Mouse (Mus musculus): ENCODE measurements around the gene Zfp143.
"Not testable (repeated sequence)": the region's sequence is repeated elsewhere in the genome, so short reads cannot be mapped to it uniquely, and the experiment has no call there.

DNA sequence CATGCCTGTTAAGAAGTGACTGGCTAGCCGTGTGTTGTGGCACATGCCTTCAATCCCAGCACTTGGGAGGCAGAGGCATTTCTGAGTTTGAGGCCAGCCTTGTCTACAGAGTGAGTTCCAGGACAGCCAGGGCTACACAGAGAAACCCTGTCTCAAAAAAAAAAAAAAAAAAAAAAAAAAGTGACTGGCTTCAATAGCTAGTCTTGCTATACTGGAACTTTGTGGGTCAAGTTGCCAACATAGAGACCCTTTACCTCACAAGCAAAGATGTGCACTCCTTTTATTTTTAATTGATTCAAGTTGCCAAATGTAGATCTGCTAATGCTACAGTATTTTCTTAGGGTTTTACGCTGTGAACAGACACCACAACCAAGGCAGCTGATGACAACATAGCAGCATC is 3.3 kb upstream of the Zfp143 start:
- TF ChIP-seq CTCF (IDR thresholded peaks at IDR 0.05; ENCODE audit: low read depth); EP300 (optimal IDR thresholded peaks at IDR 0.05): not testable (repeated sequence)

All from stomach, postnatal 0 days (tissue).